Mouse (Mus musculus): Measurements from ENCODE around the gene Ildr2.

DNA sequence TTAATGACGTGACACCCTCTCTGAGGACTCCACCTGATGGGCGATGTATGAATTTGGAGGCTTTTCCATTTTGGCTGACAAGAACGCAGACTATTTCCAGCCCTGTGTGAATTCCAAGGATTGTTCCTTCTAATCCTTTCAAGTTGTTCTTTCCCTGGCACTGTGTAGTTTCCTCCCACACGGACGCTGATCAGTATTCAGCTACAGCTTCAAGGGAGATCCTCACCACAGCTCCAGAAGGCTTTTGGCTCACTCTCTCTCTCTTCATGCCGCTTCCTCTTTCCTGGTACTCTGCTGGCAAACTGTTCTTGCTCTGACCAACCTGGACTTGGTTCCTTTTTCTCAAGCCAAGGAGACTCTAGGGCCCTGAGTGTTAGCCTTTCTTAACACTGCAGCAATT, 9.7 kb upstream of the Ildr2 start:
- TF ChIP-seq CTCF (IDR thresholded peaks at IDR 0.05; ENCODE audit: control insufficient read depth, insufficient read depth, low read length) (no peak), POLR2A (IDR thresholded peaks at IDR 0.05; ENCODE audit: borderline replicate concordance, control insufficient read depth, low read depth, low read length) (no peak)
